Mouse (Mus musculus) limb, embryonic 13.5 days (tissue): ENCODE measurements at regions not wholly inside any gene's neighbourhood (a gene's known extent, or its start where the extent isn't known, plus 50 kb on each side); places are given as distances from the start of the nearest gene placed in this dataset.

Source experiments
- ATAC-seq: fragments of 200-750 bp; cut with Nextera tagmentation; 2 replicates; pipeline ENCODE4 v1.8.0; 2017; ENCODE audit warnings: low read depth, moderate number of reproducible peaks, moderate TSS enrichment; ENCODE audit not compliant: low FRiP score
- H3K27ac ChIP-seq: fragments of 300-500 bp; sonication (generic); 2 replicates; pipeline ENCODE4 v1.5.1; 2015; ENCODE audit warnings: inconsistent platforms, mild to moderate bottlenecking, moderate library complexity
- H3K27me3 ChIP-seq: fragments of 300-500 bp; sonication (generic); 2 replicates; pipeline ENCODE4 v1.6.1; 2015; ENCODE audit warnings: mild to moderate bottlenecking, inconsistent platforms
- H3K36me3 ChIP-seq: fragments of 300-500 bp; sonication (generic); 2 replicates; pipeline ENCODE4 v1.6.1; 2015; ENCODE audit warnings: inconsistent platforms, mild to moderate bottlenecking, moderate library complexity
- H3K4me1 ChIP-seq: fragments of 300-500 bp; sonication (generic); 2 replicates; pipeline ENCODE4 v1.6.1; 2015; ENCODE audit warnings: inconsistent platforms
- H3K4me2 ChIP-seq: fragments of 300-500 bp; sonication (generic); replicated peaks from 2 replicates; pipeline ENCODE4 v1.6.1; 2015; ENCODE audit warnings: inconsistent platforms, mild to moderate bottlenecking, moderate library complexity
- H3K4me3 ChIP-seq: fragments of 300-500 bp; sonication (generic); 2 replicates; pipeline ENCODE4 v1.5.1; 2015; ENCODE audit warnings: moderate library complexity, mild to moderate bottlenecking, inconsistent platforms
- H3K9ac ChIP-seq: fragments of 300-500 bp; sonication (generic); 2 replicates; pipeline ENCODE4 v1.6.1; 2015; ENCODE audit warnings: mild to moderate bottlenecking, inconsistent platforms
- H3K9me3 ChIP-seq: fragments of 300-500 bp; sonication (generic); 2 replicates; pipeline ENCODE4 v1.6.1; 2016; ENCODE audit warnings: inconsistent platforms
- WGBS: fragments of 180-500 bp; shearing (Covaris S2); methylation state at CpG from one replicate; pipeline ENCODE4 v1.1.7; 2015; 5-methylcytosine and 5-hydroxymethylcytosine counted together

- H3K4me1 ChIP-seq, result no peaks in the 10 kb centered on the region
- no peak overlapping the region for H3K9ac ChIP-seq
- H3K9me3 ChIP-seq, result no peaks in the 10 kb centered on the region
- 78% methylated on average over 2 of the region's 2 CpGs for WGBS
- H3K4me3 ChIP-seq, result no peak overlapping the region
- H3K27ac ChIP-seq, result no peak overlapping the region
- ATAC-seq, result peak; percentile 40; the same call in 1 of the 2 replicates
- no peaks in the 10 kb centered on the region for H3K27me3 ChIP-seq
- H3K36me3 ChIP-seq, result no peaks in the 10 kb centered on the region
- H3K4me2 ChIP-seq, result no peak overlapping the region
These were observed 52.2 kb downstream of the Aldoart1 start for GRCm38 (mm10) chr4:72800014-72800786.

GRCm38 (mm10) chr4:72799575-72799974 lies 52.9 kb downstream of the Aldoart1 start:
- Histone ChIP-seq H3K27me3 (no peaks in the 10 kb centered on the region), H3K36me3 (no peaks in the 10 kb centered on the region), H3K27ac (no peak overlapping the region), H3K9me3 (no peaks in the 10 kb centered on the region), H3K4me1 (no peaks in the 10 kb centered on the region), H3K9ac (no peak overlapping the region), H3K4me3 (no peak overlapping the region), H3K4me2 (no peak overlapping the region)
- no peak for ATAC-seq
- 73% methylated on average over 4 of the region's 4 CpGs for WGBS

DNA sequence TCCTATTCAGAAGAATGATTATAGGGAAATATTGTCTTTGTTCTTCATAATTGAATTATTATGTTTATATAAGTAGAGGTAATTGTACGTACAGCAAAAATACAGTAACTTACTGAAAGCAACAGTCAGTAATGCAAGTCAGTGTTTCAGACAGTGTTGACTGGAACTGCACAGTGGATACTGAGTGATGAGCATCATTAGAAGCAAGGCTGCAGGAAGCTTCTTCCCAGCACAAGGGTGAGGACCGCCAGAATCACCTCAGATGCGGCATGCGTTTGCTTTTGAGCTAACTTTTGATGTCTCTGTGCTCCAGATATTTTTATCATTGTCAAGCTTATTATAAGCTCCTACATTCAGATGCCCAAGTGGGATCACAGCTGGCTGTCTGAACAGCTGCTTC lies 63.6 kb downstream of the Aldoart1 start:
- no peaks in the 10 kb centered on the region for H3K4me1 ChIP-seq
- no peak overlapping the region for H3K4me3 ChIP-seq
- H3K36me3 ChIP-seq, result no peaks in the 10 kb centered on the region
- 85% methylated on average over 4 of the region's 4 CpGs for WGBS
- ATAC-seq, result no peak
- H3K9ac ChIP-seq, result no peak overlapping the region
- H3K4me2 ChIP-seq, result no peak overlapping the region
- H3K27me3 ChIP-seq, result no peaks in the 10 kb centered on the region
- no peaks in the 10 kb centered on the region for H3K9me3 ChIP-seq
- H3K27ac ChIP-seq, result no peak overlapping the region

- 83% methylated on average over 5 of the region's 5 CpGs for WGBS
- H3K27me3 ChIP-seq, result no peaks in the 10 kb centered on the region
These were observed 85.5 kb downstream of the Aldoart1 start for GRCm38 (mm10) chr4:72766896-72767295.

DNA sequence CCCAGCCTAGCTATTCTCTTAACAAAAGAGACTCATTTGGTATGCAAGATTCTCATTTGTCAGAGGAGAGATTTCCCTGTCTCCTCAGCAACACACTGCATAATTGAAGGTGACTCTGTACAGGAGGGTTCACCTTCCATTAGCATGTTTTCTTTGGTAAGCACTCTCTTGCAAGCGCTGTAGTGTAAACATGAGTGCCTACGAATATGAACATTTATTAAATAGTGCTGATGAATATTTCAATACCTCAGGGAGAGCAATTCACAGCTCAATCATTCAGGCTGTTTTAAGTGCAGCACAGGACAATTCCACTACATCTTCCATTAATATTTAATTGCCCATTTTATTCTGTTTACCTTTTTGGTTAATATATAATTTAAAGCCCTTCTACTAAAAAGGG lies 86.0 kb downstream of the Aldoart1 start:
- Histone ChIP-seq H3K27ac (no peak overlapping the region), H3K36me3 (no peaks in the 10 kb centered on the region), H3K4me2 (no peak overlapping the region), H3K4me1 (no peaks in the 10 kb centered on the region), H3K9ac (no peak overlapping the region), H3K4me3 (no peak overlapping the region), H3K27me3 (no peaks in the 10 kb centered on the region), H3K9me3 (no peaks in the 10 kb centered on the region)
- ATAC-seq, result no peak
- 77% methylated on average over 2 of the region's 2 CpGs for WGBS

More at GRCm38 (mm10) chr4:72766896-72767295, 85.5 kb downstream of the Aldoart1 start:
- H3K4me3 ChIP-seq, result no peak overlapping the region
- no peaks in the 10 kb centered on the region for H3K36me3 ChIP-seq
- H3K27ac ChIP-seq, result no peak overlapping the region
- H3K4me2 ChIP-seq, result no peak overlapping the region
- no peaks in the 10 kb centered on the region for H3K4me1 ChIP-seq
- no peak overlapping the region for H3K9ac ChIP-seq
- no peak for ATAC-seq
- no peaks in the 10 kb centered on the region for H3K9me3 ChIP-seq
